Mouse (Mus musculus) thymus, postnatal 36 days (tissue): ENCODE results near the gene Stx4a.
A peak's percentile ranks its signal among the peaks of the same experiment; 100 is the strongest.
"Not testable (repeated sequence)": the region's sequence is repeated elsewhere in the genome, so short reads cannot be mapped to it uniquely, and the experiment has no call there.

Experiments
- DNase-seq, 2 experiments: peaks; one replicate each; pipeline ENCODE4 v3.0.0; 2022; ENCODE audit warnings: mixed read lengths in 2 of 2

The Stx4a gene

GRCm38 (mm10) chr7:127870136-127870821 is 46.2 kb downstream of the Stx4a start:
- DNase-seq = no peak

- DNase-seq = no peak
Measured at GRCm38 (mm10) chr7:127874812-127875626, 50.9 kb downstream of the Stx4a start.

- peak; percentile 89 to 91 for DNase-seq
Measured at GRCm38 (mm10) chr7:127875627-127876001, 51.5 kb downstream of the Stx4a start.

- DNase-seq = peak; percentile 73 to 78
Measured at GRCm38 (mm10) chr7:127876041-127876466, 52.0 kb downstream of the Stx4a start, which contains the start of gene Zfp646. Gene Zfp646, plus strand, starts transcription at chr7:127876221.

GRCm38 (mm10) chr7:127876467-127877348 is 52.6 kb downstream of the Stx4a start, which contains the start of gene Zfp668:
Gene Zfp668, minus strand, starts transcription at chr7:127876828.
- peak; percentile 84 to 85 for DNase-seq

- DNase-seq = no peak
Measured at GRCm38 (mm10) chr7:127879301-127879700, 55.2 kb downstream of the Stx4a start.

GRCm38 (mm10) chr7:127880431-127880830 is 56.3 kb downstream of the Stx4a start:
- DNase-seq = no peak

GRCm38 (mm10) chr7:127885951-127886350 is 61.9 kb downstream of the Stx4a start:
- no peak for DNase-seq

GRCm38 (mm10) chr7:127886551-127886950 is 62.5 kb downstream of the Stx4a start:
- no peak for DNase-seq

GRCm38 (mm10) chr7:127887191-127887590 is 63.1 kb downstream of the Stx4a start:
- DNase-seq = no peak

- no peak for DNase-seq
Measured at GRCm38 (mm10) chr7:127887781-127888180, 63.7 kb downstream of the Stx4a start.

- no peak for DNase-seq
Measured at GRCm38 (mm10) chr7:127888821-127889220, 64.7 kb downstream of the Stx4a start.

- no peak for DNase-seq
Measured at GRCm38 (mm10) chr7:127890798-127891197, 66.7 kb downstream of the Stx4a start, which contains the start of gene Prss53. Gene Prss53, minus strand, starts transcription at chr7:127890970.

- no peak for DNase-seq
Measured at GRCm38 (mm10) chr7:127894480-127894879, 70.4 kb downstream of the Stx4a start.

- peak; percentile 88 to 91 for DNase-seq
Measured at GRCm38 (mm10) chr7:127895442-127895841, 71.3 kb downstream of the Stx4a start, which contains the start of the genes Gm21974 and Vkorc1. Gene Gm21974, minus strand, starts transcription at chr7:127895454. Gene Vkorc1, minus strand, starts transcription at chr7:127895617.

GRCm38 (mm10) chr7:127895891-127896290 is 71.8 kb downstream of the Stx4a start:
- not testable (repeated sequence) for DNase-seq

GRCm38 (mm10) chr7:127896384-127896783 is 72.3 kb downstream of the Stx4a start:
- DNase-seq = peak; percentile 62 to 66

- DNase-seq = no peak
Measured at GRCm38 (mm10) chr7:127897542-127897941, 73.4 kb downstream of the Stx4a start.

- peak; percentile 50 to 67 for DNase-seq
Measured at GRCm38 (mm10) chr7:127898179-127898956, 74.3 kb downstream of the Stx4a start.
